Mouse (Mus musculus): ENCODE measurements at regions not wholly inside any gene's neighbourhood (a gene's known extent, or its start where the extent isn't known, plus 50 kb on each side); places are given as distances from the start of the nearest gene placed in this dataset.
"Not testable (repeated sequence)": the region's sequence is repeated elsewhere in the genome, so short reads cannot be mapped to it uniquely, and the experiment has no call there.

- not testable (repeated sequence) for H3K36me3 ChIP-seq; H3K9me3 ChIP-seq (replicated peaks); DNase-seq (ENCODE audit: low spot score); H3K4me3 ChIP-seq; H3K4me1 ChIP-seq; H3K27ac ChIP-seq (replicated peaks); H3K27me3 ChIP-seq (ENCODE audit: low read depth, poor library complexity, severe bottlenecking)
- 79% methylated on average over 2 of the region's 2 CpGs for whole genome bisulfite sequencing
Measured at GRCm38 (mm10) chr4:9724801-9725200, 1149.5 kb upstream of the 2610301B20Rik start.

GRCm38 (mm10) chr4:9737691-9738090 lies 1136.6 kb upstream of the 2610301B20Rik start:
- Histone ChIP-seq H3K9me3 (replicated peaks) (no peaks in the 10 kb centered on the region), H3K4me3 (no peak overlapping the region), H3K27me3 (ENCODE audit: low read depth, poor library complexity, severe bottlenecking) (no peaks in the 10 kb centered on the region), H3K27ac (replicated peaks) (no peak overlapping the region), H3K36me3 (no peaks in the 10 kb centered on the region), H3K4me1 (no peaks in the 10 kb centered on the region)
- no peak for DNase-seq (ENCODE audit: low spot score)
- 85% methylated on average over 4 of the region's 4 CpGs for WGBS

GRCm38 (mm10) chr4:9747411-9747938 lies 1126.8 kb upstream of the 2610301B20Rik start:
- H3K4me3 ChIP-seq = no peak overlapping the region
- no peaks in the 10 kb centered on the region for H3K27me3 ChIP-seq (ENCODE audit: low read depth, poor library complexity, severe bottlenecking)
- H3K36me3 ChIP-seq = no peaks in the 10 kb centered on the region
- DNase-seq (ENCODE audit: low spot score) = no peak
- H3K9me3 ChIP-seq (replicated peaks) = no peaks in the 10 kb centered on the region
- no peaks in the 10 kb centered on the region for H3K4me1 ChIP-seq
- 92% methylated on average over 6 of the region's 6 CpGs for WGBS
- no peak overlapping the region for H3K27ac ChIP-seq (replicated peaks)

GRCm38 (mm10) chr4:9748110-9748509 lies 1126.2 kb upstream of the 2610301B20Rik start:
- H3K27ac ChIP-seq (replicated peaks) = no peak overlapping the region
- no peaks in the 10 kb centered on the region for H3K4me1 ChIP-seq
- no peak for DNase-seq (ENCODE audit: low spot score)
- no peaks in the 10 kb centered on the region for H3K36me3 ChIP-seq
- 75% methylated on average over 2 of the region's 2 CpGs for WGBS
- H3K27me3 ChIP-seq (ENCODE audit: low read depth, poor library complexity, severe bottlenecking) = no peaks in the 10 kb centered on the region
- H3K9me3 ChIP-seq (replicated peaks) = no peaks in the 10 kb centered on the region
- no peak overlapping the region for H3K4me3 ChIP-seq

GRCm38 (mm10) chr4:9749877-9750276 lies 1124.4 kb upstream of the 2610301B20Rik start:
- no peak overlapping the region for H3K27ac ChIP-seq (replicated peaks)
- no peaks in the 10 kb centered on the region for H3K36me3 ChIP-seq
- H3K4me1 ChIP-seq = no peaks in the 10 kb centered on the region
- H3K27me3 ChIP-seq (ENCODE audit: low read depth, poor library complexity, severe bottlenecking) = no peaks in the 10 kb centered on the region
- 91% methylated on average over 3 of the region's 3 CpGs for WGBS
- no peaks in the 10 kb centered on the region for H3K9me3 ChIP-seq (replicated peaks)
- no peak for DNase-seq (ENCODE audit: low spot score)
- no peak overlapping the region for H3K4me3 ChIP-seq

- H3K9me3 ChIP-seq (replicated peaks) = no peaks in the 10 kb centered on the region
- H3K27ac ChIP-seq (replicated peaks) = no peak overlapping the region
- H3K4me3 ChIP-seq = no peak overlapping the region
- no peak for DNase-seq (ENCODE audit: low spot score)
- H3K36me3 ChIP-seq = no peaks in the 10 kb centered on the region
- no peaks in the 10 kb centered on the region for H3K27me3 ChIP-seq (ENCODE audit: low read depth, poor library complexity, severe bottlenecking)
- H3K4me1 ChIP-seq = no peaks in the 10 kb centered on the region
- 59% methylated on average over 4 of the region's 4 CpGs for WGBS
Measured at GRCm38 (mm10) chr4:9750404-9750803, 1123.9 kb upstream of the 2610301B20Rik start.

GRCm38 (mm10) chr4:9763321-9763720 lies 1111.0 kb upstream of the 2610301B20Rik start:
- H3K27me3 ChIP-seq (ENCODE audit: low read depth, poor library complexity, severe bottlenecking) = no peaks in the 10 kb centered on the region
- H3K9me3 ChIP-seq (replicated peaks) = no peaks in the 10 kb centered on the region; the same call in 1 of the 2 replicates
- DNase-seq (ENCODE audit: low spot score) = no peak
- 71% methylated on average over 1 of the region's 1 CpGs for WGBS
- H3K36me3 ChIP-seq = no peaks in the 10 kb centered on the region
- no peak overlapping the region for H3K4me3 ChIP-seq
- no peak overlapping the region for H3K27ac ChIP-seq (replicated peaks)
- H3K4me1 ChIP-seq = no peaks in the 10 kb centered on the region

GRCm38 (mm10) chr4:9769633-9770205 lies 1104.6 kb upstream of the 2610301B20Rik start:
- no peaks in the 10 kb centered on the region for H3K9me3 ChIP-seq (replicated peaks)
- H3K27me3 ChIP-seq (ENCODE audit: low read depth, poor library complexity, severe bottlenecking) = no peaks in the 10 kb centered on the region
- H3K27ac ChIP-seq (replicated peaks) = no peak overlapping the region; the same call in 1 of the 2 replicates
- peak overlapping the region; percentile 63 for H3K4me3 ChIP-seq
- 61% methylated on average over 9 of the region's 9 CpGs for WGBS
- no peaks in the 10 kb centered on the region for H3K36me3 ChIP-seq
- DNase-seq (ENCODE audit: low spot score) = no peak
- H3K4me1 ChIP-seq = peaks cover 3% of the 10 kb centered on the region; the same call in 1 of the 2 replicates

- Histone ChIP-seq H3K4me1 (peaks cover 3% of the 10 kb centered on the region; the same call in 1 of the 2 replicates), H3K4me3 (peak overlapping the region; percentile 63), H3K27me3 (ENCODE audit: low read depth, poor library complexity, severe bottlenecking) (no peaks in the 10 kb centered on the region), H3K9me3 (replicated peaks) (no peaks in the 10 kb centered on the region), H3K36me3 (no peaks in the 10 kb centered on the region), H3K27ac (replicated peaks) (peak overlapping the region; percentile 88)
- WGBS = 2% methylated on average over 38 of the region's 38 CpGs
- DNase-seq (ENCODE audit: low spot score) = peak; percentile 81
Measured at GRCm38 (mm10) chr4:9770372-9771102, 1103.8 kb upstream of the 2610301B20Rik start.

GRCm38 (mm10) chr4:9771103-9771474 lies 1103.2 kb upstream of the 2610301B20Rik start:
- H3K4me3 ChIP-seq = peak overlapping the region; percentile 63
- H3K27me3 ChIP-seq (ENCODE audit: low read depth, poor library complexity, severe bottlenecking) = no peaks in the 10 kb centered on the region
- H3K36me3 ChIP-seq = no peaks in the 10 kb centered on the region
- H3K4me1 ChIP-seq = peaks cover 3% of the 10 kb centered on the region; the same call in 1 of the 2 replicates
- under 1% methylated on average over 5 of the region's 5 CpGs for WGBS
- H3K9me3 ChIP-seq (replicated peaks) = no peaks in the 10 kb centered on the region
- DNase-seq (ENCODE audit: low spot score) = no peak
- peak overlapping the region; percentile 88 for H3K27ac ChIP-seq (replicated peaks)

- H3K9me3 ChIP-seq (replicated peaks) = no peaks in the 10 kb centered on the region
- no peak for DNase-seq (ENCODE audit: low spot score)
- H3K27ac ChIP-seq (replicated peaks) = no peak overlapping the region
- no peak overlapping the region for H3K4me3 ChIP-seq
- WGBS = 91% methylated on average over 8 of the region's 8 CpGs
- no peaks in the 10 kb centered on the region for H3K36me3 ChIP-seq
- no peaks in the 10 kb centered on the region for H3K4me1 ChIP-seq
- H3K27me3 ChIP-seq (ENCODE audit: low read depth, poor library complexity, severe bottlenecking) = no peaks in the 10 kb centered on the region
Measured at GRCm38 (mm10) chr4:9778391-9778790, 1095.9 kb upstream of the 2610301B20Rik start.

GRCm38 (mm10) chr4:9779594-9779993 lies 1094.7 kb upstream of the 2610301B20Rik start:
- H3K4me3 ChIP-seq = no peak overlapping the region
- 82% methylated on average over 3 of the region's 3 CpGs for WGBS

GRCm38 (mm10) chr4:9780179-9780578 lies 1094.1 kb upstream of the 2610301B20Rik start:
- no peaks in the 10 kb centered on the region for H3K36me3 ChIP-seq
- H3K4me3 ChIP-seq = no peak overlapping the region
- no peaks in the 10 kb centered on the region for H3K4me1 ChIP-seq
- peak; percentile 58 for DNase-seq (ENCODE audit: low spot score)
- no peak overlapping the region for H3K27ac ChIP-seq (replicated peaks)
- no peaks in the 10 kb centered on the region for H3K27me3 ChIP-seq (ENCODE audit: low read depth, poor library complexity, severe bottlenecking)
- WGBS = 41% methylated on average over 9 of the region's 9 CpGs
- no peaks in the 10 kb centered on the region for H3K9me3 ChIP-seq (replicated peaks)

More at GRCm38 (mm10) chr4:9779594-9779993, 1094.7 kb upstream of the 2610301B20Rik start:
- Histone ChIP-seq H3K27ac (replicated peaks) (no peak overlapping the region), H3K4me1 (no peaks in the 10 kb centered on the region), H3K36me3 (no peaks in the 10 kb centered on the region), H3K27me3 (ENCODE audit: low read depth, poor library complexity, severe bottlenecking) (no peaks in the 10 kb centered on the region), H3K9me3 (replicated peaks) (no peaks in the 10 kb centered on the region)
- no peak for DNase-seq (ENCODE audit: low spot score)

Data from midbrain, embryonic 10.5 days (tissue).